Mouse (Mus musculus): ENCODE measurements around the gene Fis1. TPM values are rescaled to one million over a fixed set of nuclear protein-coding genes. Genes with fewer than 3 reads are reported as not detected.

Fis1 gene
- polyA plus RNA-seq, 1 experiment from 2014 or later = 309 TPM

DNA sequence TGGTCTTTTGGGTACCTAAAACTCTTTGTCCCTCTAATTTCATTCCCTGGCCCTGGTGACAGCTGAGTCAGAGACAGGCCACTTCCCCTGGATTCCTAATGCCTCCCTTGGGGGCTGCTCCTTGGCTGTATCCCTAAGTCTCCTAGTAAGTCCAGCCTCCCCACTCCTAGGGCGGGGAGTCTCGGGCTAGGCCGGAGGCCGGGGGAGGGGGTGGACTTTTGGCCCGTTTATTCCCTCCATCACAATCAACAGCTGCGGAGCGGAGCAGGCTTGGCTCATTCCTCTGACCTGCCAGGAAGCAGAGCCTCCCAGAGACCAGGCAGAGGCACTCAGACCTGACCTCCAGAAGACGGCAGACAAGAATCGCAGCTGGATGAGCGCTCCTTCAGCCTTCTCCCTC is 14.5 kb downstream of the Fis1 start:
- Histone ChIP-seq H3K4me1 (replicated peaks; ENCODE audit: control insufficient read depth, insufficient read depth, low read length) (peaks cover 22% of the 10 kb centered on the region), H3K4me3 (ENCODE audit: low read depth, low read length) (no peak overlapping the region), H3K27ac (ENCODE audit: low read depth) (peak overlapping the region; percentile 62; the same call in 1 of the 2 replicates), H3K9me3 (ENCODE audit: control insufficient read depth, low read length) (no peaks in the 10 kb centered on the region), H3K36me3 (ENCODE audit: control insufficient read depth, insufficient read depth, low read length) (peaks cover 38% of the 10 kb centered on the region), H3K27me3 (replicated peaks; ENCODE audit: control insufficient read depth, insufficient read depth, low read length) (no peaks in the 10 kb centered on the region), H3K9ac (ENCODE audit: low read length) (no peak overlapping the region), H3K4me2 (ENCODE audit: low read length) (no peak overlapping the region)
- 43% methylated on average over 10 of the region's 10 CpGs for WGBS
- peak; percentile 57 for DNase-seq (ENCODE audit: low spot score)
- no peak for ATAC-seq (replicated peaks; ENCODE audit: low FRiP score, low TSS enrichment, low read depth)

DNA sequence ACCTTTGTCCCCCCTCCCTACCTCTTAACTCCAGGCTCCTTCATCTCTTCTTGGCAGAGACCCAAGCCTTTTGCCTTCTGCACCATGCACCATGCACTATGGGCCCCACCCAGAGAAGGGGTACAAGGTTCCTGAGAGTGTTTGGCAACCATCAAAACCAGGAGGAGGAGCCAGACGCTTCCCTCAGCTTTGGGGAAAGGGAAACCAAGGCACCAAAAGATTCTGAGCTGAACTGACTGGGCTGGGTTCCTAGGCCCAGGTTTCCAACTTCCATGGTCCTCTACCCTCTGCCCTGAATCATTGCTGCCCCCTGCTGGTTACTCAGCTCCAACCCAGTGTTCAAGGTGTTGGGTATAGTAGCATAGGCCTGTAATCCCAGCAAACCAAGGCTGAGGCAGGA is 17.6 kb downstream of the Fis1 start:
- Histone ChIP-seq H3K27me3 (replicated peaks; ENCODE audit: control insufficient read depth, insufficient read depth, low read length) (no peaks in the 10 kb centered on the region), H3K4me2 (ENCODE audit: low read length) (no peak overlapping the region), H3K27ac (ENCODE audit: low read depth) (no peak overlapping the region), H3K4me3 (ENCODE audit: low read depth, low read length) (no peak overlapping the region), H3K9me3 (ENCODE audit: control insufficient read depth, low read length) (no peaks in the 10 kb centered on the region), H3K9ac (ENCODE audit: low read length) (no peak overlapping the region), H3K4me1 (replicated peaks; ENCODE audit: control insufficient read depth, insufficient read depth, low read length) (peaks cover 13% of the 10 kb centered on the region), H3K36me3 (ENCODE audit: control insufficient read depth, insufficient read depth, low read length) (peaks cover 10% of the 10 kb centered on the region)
- WGBS = 50% methylated on average over 1 of the region's 1 CpGs
- no peak for ATAC-seq (replicated peaks; ENCODE audit: low FRiP score, low TSS enrichment, low read depth)
- DNase-seq (ENCODE audit: low spot score) = peak; percentile 60

DNA sequence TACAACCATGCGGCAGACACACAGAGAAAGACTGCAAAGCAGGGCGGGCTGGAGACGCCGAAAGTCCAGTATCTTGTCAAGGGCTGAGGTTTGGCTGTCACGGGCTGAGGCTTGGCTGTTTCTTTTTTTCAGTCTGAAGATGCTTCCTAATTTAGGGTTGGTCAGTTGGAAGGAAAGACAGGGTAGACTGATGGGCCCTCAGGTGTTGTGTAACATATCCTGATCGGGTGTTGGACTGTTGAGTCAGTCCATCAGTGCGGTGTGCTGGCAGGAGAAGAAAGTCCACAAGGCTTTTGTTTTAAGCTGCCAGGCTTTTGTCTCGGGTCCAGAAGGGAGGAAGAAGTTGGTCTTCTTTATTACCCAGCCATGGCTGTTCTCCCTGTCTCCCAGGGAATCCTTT is 20.6 kb downstream of the Fis1 start:
- H3K9me3 ChIP-seq (ENCODE audit: control insufficient read depth, low read length) = no peaks in the 10 kb centered on the region
- DNase-seq (ENCODE audit: low spot score) = no peak
- no peak for ATAC-seq (replicated peaks; ENCODE audit: low FRiP score, low TSS enrichment, low read depth)
- H3K27me3 ChIP-seq (replicated peaks; ENCODE audit: control insufficient read depth, insufficient read depth, low read length) = no peaks in the 10 kb centered on the region
- H3K36me3 ChIP-seq (ENCODE audit: control insufficient read depth, insufficient read depth, low read length) = no peaks in the 10 kb centered on the region
- H3K4me3 ChIP-seq (ENCODE audit: low read depth, low read length) = no peak overlapping the region
- no peak overlapping the region for H3K27ac ChIP-seq (ENCODE audit: low read depth)
- 73% methylated on average over 8 of the region's 8 CpGs for WGBS
- no peak overlapping the region for H3K9ac ChIP-seq (ENCODE audit: low read length)
- no peak overlapping the region for H3K4me2 ChIP-seq (ENCODE audit: low read length)
- H3K4me1 ChIP-seq (replicated peaks; ENCODE audit: control insufficient read depth, insufficient read depth, low read length) = no peaks in the 10 kb centered on the region

DNA sequence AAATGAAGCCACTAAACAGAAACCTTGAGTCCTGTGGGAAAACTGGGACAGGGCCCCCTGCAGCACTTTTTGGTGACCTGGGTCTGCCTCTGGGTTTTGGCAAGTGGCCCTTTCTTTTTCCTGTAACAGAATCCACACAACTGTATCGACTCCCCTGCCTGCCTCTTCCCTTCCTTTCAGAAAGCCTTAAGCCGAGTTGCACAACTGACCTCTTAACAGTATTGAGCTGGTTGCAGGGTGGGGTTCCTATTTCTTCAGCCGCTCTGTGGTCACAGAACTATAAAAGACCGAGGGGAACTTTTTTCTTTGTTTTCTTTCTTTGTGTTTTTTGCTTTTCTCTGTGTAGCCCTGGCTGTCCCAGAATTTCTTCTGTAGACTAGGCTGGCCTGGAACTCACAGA is 24.7 kb downstream of the Fis1 start:
- H3K9me3 ChIP-seq (ENCODE audit: control insufficient read depth, low read length) = no peaks in the 10 kb centered on the region
- ATAC-seq (replicated peaks; ENCODE audit: low FRiP score, low TSS enrichment, low read depth) (no peak), DNase-seq (ENCODE audit: low spot score) (no peak)
- no peaks in the 10 kb centered on the region for H3K4me1 ChIP-seq (replicated peaks; ENCODE audit: control insufficient read depth, insufficient read depth, low read length)
- WGBS = 70% methylated on average over 4 of the region's 4 CpGs
- H3K36me3 ChIP-seq (ENCODE audit: control insufficient read depth, insufficient read depth, low read length) = peaks cover 12% of the 10 kb centered on the region
- H3K9ac ChIP-seq (ENCODE audit: low read length) = no peak overlapping the region
- no peak overlapping the region for H3K4me2 ChIP-seq (ENCODE audit: low read length)
- H3K27ac ChIP-seq (ENCODE audit: low read depth) = no peak overlapping the region
- H3K4me3 ChIP-seq (ENCODE audit: low read depth, low read length) = no peak overlapping the region
- H3K27me3 ChIP-seq (replicated peaks; ENCODE audit: control insufficient read depth, insufficient read depth, low read length) = no peaks in the 10 kb centered on the region

DNA sequence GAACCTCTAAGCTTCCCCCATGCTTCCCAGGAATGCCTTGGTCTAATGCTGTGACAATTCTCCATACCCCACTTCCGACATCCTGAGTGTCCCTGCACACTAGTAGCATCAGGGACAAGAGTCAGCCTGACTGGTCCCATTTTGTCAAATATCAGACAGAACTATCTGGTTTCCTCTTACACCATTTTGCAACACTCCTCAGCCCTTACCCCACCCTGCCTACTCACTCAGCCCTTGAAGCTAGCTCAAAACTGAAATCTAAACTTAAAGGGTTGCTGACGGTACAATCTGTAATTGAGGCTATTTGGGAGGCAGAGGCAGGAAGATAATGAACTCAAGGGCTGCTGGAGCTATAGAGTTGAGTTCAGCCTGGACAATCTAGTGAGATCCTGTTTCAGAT is 26.7 kb downstream of the Fis1 start:
- peaks cover 21% of the 10 kb centered on the region for H3K36me3 ChIP-seq (ENCODE audit: control insufficient read depth, insufficient read depth, low read length)
- ATAC-seq (replicated peaks; ENCODE audit: low FRiP score, low TSS enrichment, low read depth) (no peak), DNase-seq (ENCODE audit: low spot score) (no peak)
- H3K9ac ChIP-seq (ENCODE audit: low read length) = no peak overlapping the region
- no peaks in the 10 kb centered on the region for H3K27me3 ChIP-seq (replicated peaks; ENCODE audit: control insufficient read depth, insufficient read depth, low read length)
- no peak overlapping the region for H3K27ac ChIP-seq (ENCODE audit: low read depth)
- H3K4me2 ChIP-seq (ENCODE audit: low read length) = no peak overlapping the region
- H3K4me1 ChIP-seq (replicated peaks; ENCODE audit: control insufficient read depth, insufficient read depth, low read length) = no peaks in the 10 kb centered on the region
- H3K9me3 ChIP-seq (ENCODE audit: control insufficient read depth, low read length) = no peaks in the 10 kb centered on the region
- 88% methylated on average over 2 of the region's 2 CpGs for WGBS
- H3K4me3 ChIP-seq (ENCODE audit: low read depth, low read length) = no peak overlapping the region

DNA sequence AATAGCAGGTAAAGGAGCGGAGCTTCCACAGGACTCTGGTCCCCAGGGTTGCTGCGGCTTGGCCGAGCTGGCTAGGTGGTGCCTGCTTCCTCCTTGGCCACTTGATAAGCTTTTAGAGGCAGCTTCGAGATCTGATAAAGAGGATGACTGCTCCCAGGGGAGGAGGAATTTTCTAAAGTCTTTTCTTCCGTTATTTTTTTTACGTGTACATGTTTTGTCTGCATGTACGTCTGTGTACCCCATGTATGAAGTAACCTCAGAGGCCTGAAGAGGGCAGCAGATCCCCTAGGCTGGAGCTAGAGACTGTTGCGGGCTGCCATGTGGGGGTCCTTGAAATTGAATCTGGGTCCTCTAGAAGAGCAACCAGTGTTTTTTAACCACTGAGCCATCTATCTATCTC is 27.9 kb downstream of the Fis1 start:
- Histone ChIP-seq H3K36me3 (ENCODE audit: control insufficient read depth, insufficient read depth, low read length) (peaks cover 21% of the 10 kb centered on the region), H3K27ac (ENCODE audit: low read depth) (no peak overlapping the region), H3K9ac (ENCODE audit: low read length) (no peak overlapping the region), H3K4me1 (replicated peaks; ENCODE audit: control insufficient read depth, insufficient read depth, low read length) (peaks cover 2% of the 10 kb centered on the region), H3K27me3 (replicated peaks; ENCODE audit: control insufficient read depth, insufficient read depth, low read length) (no peaks in the 10 kb centered on the region), H3K4me3 (ENCODE audit: low read depth, low read length) (no peak overlapping the region), H3K4me2 (ENCODE audit: low read length) (no peak overlapping the region), H3K9me3 (ENCODE audit: control insufficient read depth, low read length) (no peaks in the 10 kb centered on the region)
- DNase-seq (ENCODE audit: low spot score) = no peak
- WGBS = 91% methylated on average over 8 of the region's 8 CpGs
- ATAC-seq (replicated peaks; ENCODE audit: low FRiP score, low TSS enrichment, low read depth) = no peak

DNA sequence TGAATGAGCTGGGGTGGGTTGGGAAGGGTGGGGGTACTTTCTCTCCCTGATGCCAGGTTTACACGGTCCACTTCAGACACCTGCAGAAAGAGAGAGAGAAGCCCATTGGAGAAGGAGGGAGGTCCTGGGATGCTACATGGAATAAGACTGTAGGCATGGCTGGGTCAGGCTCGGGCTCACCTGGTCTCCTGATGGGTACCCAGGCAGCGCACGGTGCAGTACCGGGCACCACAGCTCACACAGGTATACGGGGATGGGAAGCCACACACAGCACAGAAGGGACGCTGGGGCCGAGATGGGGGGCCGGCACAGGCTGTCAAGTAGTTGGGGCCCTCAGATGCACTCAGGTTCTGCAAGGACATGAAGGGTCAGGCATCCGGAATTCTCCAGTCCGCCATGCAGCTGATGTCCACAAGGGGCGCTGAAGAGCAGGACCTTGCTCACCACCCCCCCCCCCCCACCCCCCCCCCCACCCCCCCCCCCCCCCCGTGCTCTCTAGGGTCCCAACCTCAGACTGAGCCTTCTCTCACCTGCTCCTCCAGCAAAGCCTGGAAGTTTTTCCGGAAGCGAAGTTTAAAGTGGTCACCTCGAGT is 29.4 kb downstream of the Fis1 start:
- Histone ChIP-seq H3K4me2 (ENCODE audit: low read length) (no peak overlapping the region), H3K9ac (ENCODE audit: low read length) (no peak overlapping the region), H3K36me3 (ENCODE audit: control insufficient read depth, insufficient read depth, low read length) (peaks cover 21% of the 10 kb centered on the region), H3K27ac (ENCODE audit: low read depth) (no peak overlapping the region), H3K27me3 (replicated peaks; ENCODE audit: control insufficient read depth, insufficient read depth, low read length) (no peaks in the 10 kb centered on the region), H3K9me3 (ENCODE audit: control insufficient read depth, low read length) (no peaks in the 10 kb centered on the region), H3K4me3 (ENCODE audit: low read depth, low read length) (no peak overlapping the region), H3K4me1 (replicated peaks; ENCODE audit: control insufficient read depth, insufficient read depth, low read length) (peaks cover 5% of the 10 kb centered on the region)
- ATAC-seq (replicated peaks; ENCODE audit: low FRiP score, low TSS enrichment, low read depth) = no peak
- peak; percentile 68 for DNase-seq (ENCODE audit: low spot score)
- 55% methylated on average over 14 of the region's 16 CpGs for WGBS

DNA sequence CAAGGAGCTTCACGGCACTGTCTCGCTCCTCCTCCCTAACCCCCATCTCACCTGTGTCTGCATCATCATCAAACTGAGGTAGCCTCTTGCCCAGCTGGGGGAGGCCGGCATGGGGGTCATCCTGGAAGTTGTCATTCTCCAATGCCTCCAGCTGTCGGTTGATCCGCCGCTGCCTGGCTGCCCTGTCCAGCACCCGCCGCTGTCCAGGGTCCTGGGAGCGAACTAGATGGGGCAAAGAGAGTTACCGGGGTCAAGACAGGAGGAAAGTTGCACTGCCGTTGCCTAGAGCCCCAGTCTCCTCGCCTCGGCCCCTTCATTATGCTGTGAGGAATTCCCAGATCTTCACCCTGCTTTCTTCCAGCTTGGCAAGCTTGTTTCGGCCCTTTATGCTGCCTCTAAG is 31.8 kb downstream of the Fis1 start:
- WGBS = 56% methylated on average over 14 of the region's 14 CpGs
- no peak for DNase-seq (ENCODE audit: low spot score)

DNA sequence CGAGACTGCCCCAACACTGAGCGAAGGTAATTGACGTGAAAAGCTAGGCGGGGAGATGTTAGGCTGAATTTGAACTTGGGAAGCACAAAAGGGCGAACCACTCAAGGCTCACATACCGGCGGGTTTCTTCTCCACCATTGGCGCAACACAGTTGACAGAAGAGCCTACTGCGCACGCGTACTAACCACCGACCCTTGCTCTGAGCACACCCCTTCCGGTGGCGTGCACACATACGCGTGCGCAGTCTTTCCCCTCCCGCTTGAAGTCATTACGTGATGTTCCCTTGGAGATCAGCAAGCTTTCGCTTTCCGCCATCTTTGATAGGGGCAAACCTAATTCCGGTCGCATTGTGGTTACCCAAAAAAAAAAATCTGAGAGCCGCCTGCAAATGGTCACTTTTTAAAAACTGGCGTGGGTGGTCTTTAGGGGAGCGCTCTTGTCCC is 33.6 kb downstream of the Fis1 start, which contains the start of gene Plod3:
Gene Plod3, plus strand, starts transcription at position 325 of the 443 bp plus-strand sequence.
- H3K4me1 ChIP-seq (replicated peaks; ENCODE audit: control insufficient read depth, insufficient read depth, low read length) = peaks cover 9% of the 10 kb centered on the region
- peak; percentile 89 for ATAC-seq (replicated peaks; ENCODE audit: low FRiP score, low TSS enrichment, low read depth)
- peaks cover 44% of the 10 kb centered on the region for H3K36me3 ChIP-seq (ENCODE audit: control insufficient read depth, insufficient read depth, low read length)
- under 1% methylated on average over 26 of the region's 26 CpGs for WGBS
- DNase-seq (ENCODE audit: low spot score) = no peak
- H3K27ac ChIP-seq (ENCODE audit: low read depth) = peak within 1 kb of the TSS; percentile 90
- peak within 1 kb of the TSS; percentile 66 for H3K4me3 ChIP-seq (ENCODE audit: low read depth, low read length)
- no peaks in the 10 kb centered on the region for H3K9me3 ChIP-seq (ENCODE audit: control insufficient read depth, low read length)
- peak within 1 kb of the TSS; percentile 76 for H3K4me2 ChIP-seq (ENCODE audit: low read length)
- H3K27me3 ChIP-seq (replicated peaks; ENCODE audit: control insufficient read depth, insufficient read depth, low read length) = no peaks in the 10 kb centered on the region
- peak within 1 kb of the TSS; percentile 92 for H3K9ac ChIP-seq (ENCODE audit: low read length)

More for the DNA sequence above, 31.8 kb downstream of the Fis1 start:
- H3K27me3 ChIP-seq (replicated peaks; ENCODE audit: control insufficient read depth, insufficient read depth, low read length) = no peaks in the 10 kb centered on the region
- H3K27ac ChIP-seq (ENCODE audit: low read depth) = no peak overlapping the region
- peaks cover 31% of the 10 kb centered on the region for H3K36me3 ChIP-seq (ENCODE audit: control insufficient read depth, insufficient read depth, low read length)
- no peak overlapping the region for H3K4me3 ChIP-seq (ENCODE audit: low read depth, low read length)
- no peak overlapping the region for H3K4me2 ChIP-seq (ENCODE audit: low read length)
- H3K4me1 ChIP-seq (replicated peaks; ENCODE audit: control insufficient read depth, insufficient read depth, low read length) = peaks cover 9% of the 10 kb centered on the region
- H3K9me3 ChIP-seq (ENCODE audit: control insufficient read depth, low read length) = no peaks in the 10 kb centered on the region
- ATAC-seq (replicated peaks; ENCODE audit: low FRiP score, low TSS enrichment, low read depth) = no peak
- H3K9ac ChIP-seq (ENCODE audit: low read length) = no peak overlapping the region

Measured in intestine, embryonic 14.5 days (tissue).